Mouse (Mus musculus): ENCODE results near the gene Sh2b2. TPM values are rescaled to one million over a fixed set of nuclear protein-coding genes. Genes with fewer than 3 reads are reported as not detected.

The Sh2b2 gene
- 9.6 and 10.8 TPM in 2 replicates for polyA plus RNA-seq (2015; fragmentation: Nextera tagmentation; extraction: Ambion mirVana)

- Histone ChIP-seq H3K36me3 (peaks cover 15% of the 10 kb centered on the region), H3K27me3 (no peaks in the 10 kb centered on the region), H3K27ac (0 out of 2 replicates have a peak within 1 kb of the TSS, but pooled peaks have one; percentile 8), H3K9me3 (no peaks in the 10 kb centered on the region), H3K4me2 (replicated peaks) (peak within 1 kb of the TSS; percentile 97), H3K4me1 (peaks cover 23% of the 10 kb centered on the region; the same call in 1 of the 2 replicates), H3K4me3 (peak within 1 kb of the TSS; percentile 84), H3K9ac (peak within 1 kb of the TSS; percentile 78; the same call in 1 of the 2 replicates)
- 82% methylated on average over 2 of the region's 2 CpGs for WGBS
- ATAC-seq (ENCODE audit: low FRiP score, low read depth) = no peak
Measured at GRCm38 (mm10) chr5:136246452-136246838, at the start of gene Sh2b2. TSS of gene Sh2b2 (minus strand) at chr5:136246556.

GRCm38 (mm10) chr5:136292971-136293418, 46.6 kb upstream of the Sh2b2 start:
- peaks cover 5% of the 10 kb centered on the region; the same call in 1 of the 2 replicates for H3K4me1 ChIP-seq
- H3K9ac ChIP-seq = no peak overlapping the region
- no peaks in the 10 kb centered on the region for H3K9me3 ChIP-seq
- no peak for ATAC-seq (ENCODE audit: low FRiP score, low read depth)
- H3K36me3 ChIP-seq = peaks cover 47% of the 10 kb centered on the region
- 65% methylated on average over 4 of the region's 4 CpGs for WGBS
- H3K27ac ChIP-seq = 0 out of 2 replicates have a peak overlapping the region, but pooled peaks have one; percentile 22
- H3K4me2 ChIP-seq (replicated peaks) = no peak overlapping the region
- H3K27me3 ChIP-seq = no peaks in the 10 kb centered on the region
- H3K4me3 ChIP-seq = no peak overlapping the region

GRCm38 (mm10) chr5:136292361-136292760, 46.0 kb upstream of the Sh2b2 start:
- 78% methylated on average over 2 of the region's 2 CpGs for WGBS
- H3K4me3 ChIP-seq = no peak overlapping the region
- H3K9me3 ChIP-seq = no peaks in the 10 kb centered on the region
- H3K27ac ChIP-seq = no peak overlapping the region
- peaks cover 5% of the 10 kb centered on the region; the same call in 1 of the 2 replicates for H3K4me1 ChIP-seq
- no peak overlapping the region for H3K9ac ChIP-seq
- H3K36me3 ChIP-seq = peaks cover 47% of the 10 kb centered on the region
- no peak overlapping the region for H3K4me2 ChIP-seq (replicated peaks)
- no peaks in the 10 kb centered on the region for H3K27me3 ChIP-seq
- ATAC-seq (ENCODE audit: low FRiP score, low read depth) = no peak

DNA sequence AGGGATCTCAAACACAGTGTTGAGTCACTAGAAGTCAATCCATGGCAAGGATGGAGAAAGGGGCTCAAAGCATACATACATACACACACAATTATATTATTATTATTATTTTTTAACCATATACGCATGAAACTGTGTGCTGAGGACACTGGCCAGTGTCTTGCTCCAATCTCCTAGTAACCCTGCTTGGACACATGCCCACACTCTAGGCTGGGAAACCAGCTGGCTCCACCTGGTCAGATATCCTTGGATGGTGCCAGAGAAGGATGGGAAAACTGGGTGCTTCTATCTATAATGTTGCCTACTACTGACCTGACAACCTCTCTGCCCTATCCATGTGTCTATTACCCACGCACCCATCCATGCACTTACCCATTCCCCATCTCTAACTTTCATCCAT, 45.2 kb upstream of the Sh2b2 start:
- H3K27me3 ChIP-seq = no peaks in the 10 kb centered on the region
- H3K27ac ChIP-seq = no peak overlapping the region
- no peak overlapping the region for H3K9ac ChIP-seq
- H3K4me1 ChIP-seq = peaks cover 5% of the 10 kb centered on the region; the same call in 1 of the 2 replicates
- peaks cover 46% of the 10 kb centered on the region for H3K36me3 ChIP-seq
- 88% methylated on average over 2 of the region's 2 CpGs for WGBS
- no peak overlapping the region for H3K4me3 ChIP-seq
- no peaks in the 10 kb centered on the region for H3K9me3 ChIP-seq
- ATAC-seq (ENCODE audit: low FRiP score, low read depth) = no peak
- no peak overlapping the region for H3K4me2 ChIP-seq (replicated peaks)

GRCm38 (mm10) chr5:136289776-136290175, 43.4 kb upstream of the Sh2b2 start:
- Histone ChIP-seq H3K4me1 (peaks cover 5% of the 10 kb centered on the region; the same call in 1 of the 2 replicates), H3K36me3 (peaks cover 47% of the 10 kb centered on the region), H3K9me3 (no peaks in the 10 kb centered on the region), H3K4me2 (replicated peaks) (no peak overlapping the region), H3K27ac (peak overlapping the region; percentile 39; the same call in 1 of the 2 replicates), H3K27me3 (no peaks in the 10 kb centered on the region), H3K9ac (no peak overlapping the region), H3K4me3 (no peak overlapping the region)
- ATAC-seq (ENCODE audit: low FRiP score, low read depth) = no peak
- 88% methylated on average over 3 of the region's 3 CpGs for WGBS

DNA sequence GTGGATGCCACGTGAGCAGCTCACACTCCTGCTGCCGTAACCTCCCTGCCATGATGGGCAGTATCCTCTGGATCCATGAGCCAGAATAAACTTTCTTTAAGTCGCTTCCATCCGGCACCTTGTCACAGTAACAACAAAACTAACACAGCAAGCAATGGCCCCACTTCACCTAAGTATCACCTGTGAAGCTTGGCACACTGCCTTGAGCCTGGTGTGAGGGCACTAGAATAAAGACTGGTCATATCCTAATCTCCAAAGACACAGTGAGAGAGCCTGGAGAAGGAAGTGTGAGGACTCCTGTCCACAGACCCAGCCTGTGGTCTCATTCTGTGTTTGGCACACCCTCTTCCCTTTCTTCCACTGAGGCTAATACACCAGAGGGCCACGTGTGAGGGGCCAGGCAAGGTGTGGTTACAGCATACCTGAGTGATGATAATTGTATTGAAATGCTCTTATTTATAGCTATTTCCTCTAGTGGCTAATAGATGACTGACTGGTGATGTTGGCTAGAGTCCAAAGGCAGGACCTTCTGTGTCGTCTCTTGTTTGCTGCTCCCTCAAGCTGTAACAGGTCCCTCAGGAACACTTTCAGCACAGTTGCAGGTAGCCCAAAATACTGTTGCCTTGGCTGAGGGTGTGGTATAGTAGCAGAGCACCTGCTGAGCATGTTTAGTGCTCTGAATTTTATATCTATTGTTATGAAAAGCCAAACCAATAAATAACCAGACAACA, 42.2 kb upstream of the Sh2b2 start:
- H3K4me2 ChIP-seq (replicated peaks) = no peak overlapping the region
- peaks cover 5% of the 10 kb centered on the region; the same call in 1 of the 2 replicates for H3K4me1 ChIP-seq
- H3K27ac ChIP-seq = no peak overlapping the region
- no peak overlapping the region for H3K4me3 ChIP-seq
- no peaks in the 10 kb centered on the region for H3K9me3 ChIP-seq
- H3K9ac ChIP-seq = no peak overlapping the region
- peaks cover 59% of the 10 kb centered on the region for H3K36me3 ChIP-seq
- ATAC-seq (ENCODE audit: low FRiP score, low read depth) = no peak
- H3K27me3 ChIP-seq = no peaks in the 10 kb centered on the region
- 78% methylated on average over 6 of the region's 6 CpGs for WGBS

- Histone ChIP-seq H3K4me1 (peaks cover 5% of the 10 kb centered on the region; the same call in 1 of the 2 replicates), H3K36me3 (peaks cover 79% of the 10 kb centered on the region), H3K4me3 (no peak overlapping the region), H3K27ac (no peak overlapping the region), H3K27me3 (no peaks in the 10 kb centered on the region), H3K4me2 (replicated peaks) (no peak overlapping the region), H3K9me3 (no peaks in the 10 kb centered on the region), H3K9ac (no peak overlapping the region)
- 85% methylated on average over 6 of the region's 6 CpGs for WGBS
- ATAC-seq (ENCODE audit: low FRiP score, low read depth) = no peak
Measured at GRCm38 (mm10) chr5:136286566-136286965, 40.2 kb upstream of the Sh2b2 start.

- peaks cover 82% of the 10 kb centered on the region for H3K36me3 ChIP-seq
- H3K4me3 ChIP-seq = no peak overlapping the region
- no peaks in the 10 kb centered on the region for H3K27me3 ChIP-seq
- H3K4me2 ChIP-seq (replicated peaks) = no peak overlapping the region
- no peaks in the 10 kb centered on the region for H3K9me3 ChIP-seq
- ATAC-seq (ENCODE audit: low FRiP score, low read depth) = no peak
- WGBS = 88% methylated on average over 7 of the region's 7 CpGs
- H3K4me1 ChIP-seq = no peaks in the 10 kb centered on the region
- no peak overlapping the region for H3K27ac ChIP-seq
- H3K9ac ChIP-seq = no peak overlapping the region
Measured at GRCm38 (mm10) chr5:136285106-136285505, 38.8 kb upstream of the Sh2b2 start.

GRCm38 (mm10) chr5:136281351-136281750, 35.0 kb upstream of the Sh2b2 start:
- no peaks in the 10 kb centered on the region for H3K4me1 ChIP-seq
- no peak overlapping the region for H3K4me2 ChIP-seq (replicated peaks)
- no peaks in the 10 kb centered on the region for H3K27me3 ChIP-seq
- peaks cover 97% of the 10 kb centered on the region for H3K36me3 ChIP-seq
- no peaks in the 10 kb centered on the region for H3K9me3 ChIP-seq
- no peak overlapping the region for H3K9ac ChIP-seq
- H3K4me3 ChIP-seq = no peak overlapping the region
- 54% methylated on average over 6 of the region's 6 CpGs for WGBS
- ATAC-seq (ENCODE audit: low FRiP score, low read depth) = no peak
- H3K27ac ChIP-seq = no peak overlapping the region

DNA sequence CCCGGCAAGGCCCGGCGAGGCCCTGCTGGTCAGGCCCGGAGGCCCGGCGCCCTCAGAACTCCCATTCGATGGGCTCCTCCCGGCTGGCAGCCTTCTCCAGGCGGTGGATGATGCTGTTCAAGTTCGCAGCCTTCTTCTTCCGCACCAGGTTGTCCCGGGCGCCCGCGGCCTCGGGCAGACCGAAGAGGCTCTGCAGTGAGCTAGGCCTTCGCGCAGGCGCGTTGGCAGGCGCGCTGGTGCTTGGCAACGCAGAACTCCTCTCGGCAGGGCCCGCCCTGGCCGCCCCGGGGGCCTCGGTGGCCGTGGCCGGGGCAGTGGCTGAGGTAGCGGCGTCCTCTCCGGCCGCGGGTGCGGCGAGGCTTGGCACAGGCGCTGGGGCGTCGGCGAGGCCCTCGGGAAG, 28.4 kb upstream of the Sh2b2 start:
- WGBS = 90% methylated on average over 41 of the region's 43 CpGs

DNA sequence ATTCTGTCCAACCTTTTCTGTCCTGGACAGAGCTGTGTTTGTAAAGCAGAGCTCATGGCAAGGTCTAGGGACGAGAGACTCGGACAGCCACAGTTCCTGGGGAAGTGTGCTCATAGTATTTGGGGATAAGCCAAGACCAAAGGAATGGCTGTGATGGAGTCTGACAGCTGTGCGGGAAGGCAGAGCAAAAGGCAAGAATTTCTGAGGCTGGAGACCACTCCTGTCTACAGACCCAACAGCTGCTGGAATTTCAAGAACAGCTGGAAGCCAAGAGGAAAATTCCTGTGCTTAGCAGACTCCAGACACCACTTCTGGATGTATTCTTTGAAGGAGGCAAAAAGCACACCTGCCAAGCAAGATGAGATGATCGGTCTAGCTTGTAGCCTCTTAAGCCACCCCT, 23.6 kb upstream of the Sh2b2 start:
- Histone ChIP-seq H3K4me2 (replicated peaks) (no peak overlapping the region), H3K27ac (peak overlapping the region; percentile 70; the same call in 1 of the 2 replicates), H3K36me3 (peaks cover 22% of the 10 kb centered on the region), H3K9me3 (no peaks in the 10 kb centered on the region), H3K9ac (no peak overlapping the region), H3K4me3 (no peak overlapping the region), H3K27me3 (no peaks in the 10 kb centered on the region), H3K4me1 (peaks cover 17% of the 10 kb centered on the region)
- peak; percentile 83 for ATAC-seq (ENCODE audit: low FRiP score, low read depth)
- WGBS = 46% methylated on average over 4 of the region's 4 CpGs

More for the DNA sequence above, 28.4 kb upstream of the Sh2b2 start:
- H3K4me1 ChIP-seq = peaks cover 10% of the 10 kb centered on the region
- no peak overlapping the region for H3K27ac ChIP-seq
- no peak for ATAC-seq (ENCODE audit: low FRiP score, low read depth)
- no peaks in the 10 kb centered on the region for H3K9me3 ChIP-seq
- H3K36me3 ChIP-seq = peaks cover 69% of the 10 kb centered on the region
- H3K9ac ChIP-seq = no peak overlapping the region
- H3K4me3 ChIP-seq = no peak overlapping the region
- H3K4me2 ChIP-seq (replicated peaks) = no peak overlapping the region
- H3K27me3 ChIP-seq = no peaks in the 10 kb centered on the region

DNA sequence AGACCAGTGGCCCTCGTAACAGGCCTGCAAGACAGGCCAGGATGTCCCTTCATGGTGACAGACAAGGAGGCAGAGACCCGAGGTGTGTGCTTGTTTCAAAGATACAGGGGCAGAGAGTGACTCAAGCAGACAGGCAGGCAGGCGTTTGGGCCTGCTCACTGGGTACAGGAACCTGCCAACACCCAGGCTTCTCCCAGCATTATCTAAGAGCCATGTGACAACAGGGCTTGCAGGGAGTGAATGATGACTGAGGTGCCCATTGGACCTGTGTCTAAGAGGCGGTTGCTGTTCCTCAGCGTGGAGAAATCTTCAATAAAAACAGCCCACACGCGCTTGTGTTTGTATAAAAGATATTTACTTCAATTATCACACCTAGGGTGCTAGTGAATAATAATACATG, 19.7 kb upstream of the Sh2b2 start:
- ATAC-seq (ENCODE audit: low FRiP score, low read depth) = no peak
- Histone ChIP-seq H3K27me3 (no peaks in the 10 kb centered on the region), H3K4me2 (replicated peaks) (no peak overlapping the region), H3K9me3 (no peaks in the 10 kb centered on the region), H3K4me1 (peaks cover 17% of the 10 kb centered on the region), H3K36me3 (no peaks in the 10 kb centered on the region), H3K4me3 (no peak overlapping the region), H3K27ac (no peak overlapping the region), H3K9ac (no peak overlapping the region)
- 80% methylated on average over 7 of the region's 7 CpGs for WGBS
